Mouse (Mus musculus): ENCODE measurements around the gene Ubr1. TPM values are rescaled to one million over a fixed set of nuclear protein-coding genes. Genes with fewer than 3 reads are reported as not detected.
A peak's percentile ranks its signal among the peaks of the same experiment; 100 is the strongest.

The Ubr1 gene
- polyA plus RNA-seq, 1 experiment from 2014 or later: 21.3 TPM

GRCm38 (mm10) chr2:120965486-120965885 lies 5.0 kb downstream of the Ubr1 start:
- Histone ChIP-seq H3K4me3 (replicated peaks; ENCODE audit: low read length) (no peak overlapping the region), H3K9me3 (replicated peaks; ENCODE audit: control insufficient read depth, low read length) (no peaks in the 10 kb centered on the region), H3K4me2 (ENCODE audit: low read depth, low read length) (no peak overlapping the region), H3K9ac (ENCODE audit: low read length) (no peak overlapping the region), H3K36me3 (ENCODE audit: control insufficient read depth, insufficient read depth, low read length) (no peaks in the 10 kb centered on the region), H3K27ac (ENCODE audit: low read length) (no peak overlapping the region), H3K27me3 (ENCODE audit: control insufficient read depth, insufficient read depth, low read length) (no peaks in the 10 kb centered on the region), H3K4me1 (ENCODE audit: control insufficient read depth, insufficient read depth, low read length) (0 out of 2 replicates have a peak, but pooled peaks cover 6% of the 10 kb centered on the region)
- ATAC-seq (ENCODE audit: insufficient read depth, low FRiP score): no peak
- WGBS: 87% methylated on average over 3 of the region's 3 CpGs

- no peak overlapping the region for H3K4me3 ChIP-seq (replicated peaks; ENCODE audit: low read length)
- no peaks in the 10 kb centered on the region for H3K9me3 ChIP-seq (replicated peaks; ENCODE audit: control insufficient read depth, low read length)
- no peak overlapping the region for H3K9ac ChIP-seq (ENCODE audit: low read length)
- H3K4me1 ChIP-seq (ENCODE audit: control insufficient read depth, insufficient read depth, low read length): no peaks in the 10 kb centered on the region; the same call in 1 of the 2 replicates
- H3K27ac ChIP-seq (ENCODE audit: low read length): no peak overlapping the region
- no peaks in the 10 kb centered on the region for H3K27me3 ChIP-seq (ENCODE audit: control insufficient read depth, insufficient read depth, low read length)
- ATAC-seq (ENCODE audit: insufficient read depth, low FRiP score): no peak
- no peak overlapping the region for H3K4me2 ChIP-seq (ENCODE audit: low read depth, low read length)
- no peaks in the 10 kb centered on the region for H3K36me3 ChIP-seq (ENCODE audit: control insufficient read depth, insufficient read depth, low read length)
- WGBS: 92% methylated on average over 7 of the region's 7 CpGs
Measured at GRCm38 (mm10) chr2:120963110-120963509, 7.4 kb downstream of the Ubr1 start.

GRCm38 (mm10) chr2:120960261-120960660 lies 10.3 kb downstream of the Ubr1 start:
- Histone ChIP-seq H3K4me3 (replicated peaks; ENCODE audit: low read length) (no peak overlapping the region), H3K36me3 (ENCODE audit: control insufficient read depth, insufficient read depth, low read length) (no peaks in the 10 kb centered on the region), H3K27ac (ENCODE audit: low read length) (peak overlapping the region; percentile 8; the same call in 1 of the 2 replicates), H3K9me3 (replicated peaks; ENCODE audit: control insufficient read depth, low read length) (no peaks in the 10 kb centered on the region), H3K4me2 (ENCODE audit: low read depth, low read length) (no peak overlapping the region), H3K9ac (ENCODE audit: low read length) (no peak overlapping the region), H3K4me1 (ENCODE audit: control insufficient read depth, insufficient read depth, low read length) (no peaks in the 10 kb centered on the region; the same call in 1 of the 2 replicates), H3K27me3 (ENCODE audit: control insufficient read depth, insufficient read depth, low read length) (no peaks in the 10 kb centered on the region)
- no peak for ATAC-seq (ENCODE audit: insufficient read depth, low FRiP score)
- WGBS: 59% methylated on average over 1 of the region's 1 CpGs

- Histone ChIP-seq H3K9ac (ENCODE audit: low read length) (no peak overlapping the region), H3K27me3 (ENCODE audit: control insufficient read depth, insufficient read depth, low read length) (no peaks in the 10 kb centered on the region), H3K4me3 (replicated peaks; ENCODE audit: low read length) (no peak overlapping the region), H3K4me1 (ENCODE audit: control insufficient read depth, insufficient read depth, low read length) (no peaks in the 10 kb centered on the region; the same call in 1 of the 2 replicates), H3K4me2 (ENCODE audit: low read depth, low read length) (no peak overlapping the region), H3K9me3 (replicated peaks; ENCODE audit: control insufficient read depth, low read length) (no peaks in the 10 kb centered on the region), H3K27ac (ENCODE audit: low read length) (peak overlapping the region; percentile 8; the same call in 1 of the 2 replicates), H3K36me3 (ENCODE audit: control insufficient read depth, insufficient read depth, low read length) (no peaks in the 10 kb centered on the region)
- peak; percentile 53; the same call in 1 of the 2 replicates for ATAC-seq (ENCODE audit: insufficient read depth, low FRiP score)
- 76% methylated on average over 5 of the region's 5 CpGs for WGBS
Measured at GRCm38 (mm10) chr2:120959827-120960226, 10.7 kb downstream of the Ubr1 start.

- H3K27ac ChIP-seq (ENCODE audit: low read length): no peak overlapping the region
- ATAC-seq (ENCODE audit: insufficient read depth, low FRiP score): peak; percentile 53; the same call in 1 of the 2 replicates
- 75% methylated on average over 2 of the region's 2 CpGs for WGBS
Measured at GRCm38 (mm10) chr2:120959363-120959762, 11.2 kb downstream of the Ubr1 start.

GRCm38 (mm10) chr2:120952176-120952938 lies 18.2 kb downstream of the Ubr1 start:
- H3K9ac ChIP-seq (ENCODE audit: low read length): no peak overlapping the region
- ATAC-seq (ENCODE audit: insufficient read depth, low FRiP score): peak; percentile 68
- no peak overlapping the region for H3K4me2 ChIP-seq (ENCODE audit: low read depth, low read length)
- WGBS: 39% methylated on average over 2 of the region's 2 CpGs
- H3K36me3 ChIP-seq (ENCODE audit: control insufficient read depth, insufficient read depth, low read length): 0 out of 2 replicates have a peak, but pooled peaks cover 3% of the 10 kb centered on the region
- no peaks in the 10 kb centered on the region for H3K9me3 ChIP-seq (replicated peaks; ENCODE audit: control insufficient read depth, low read length)
- no peak overlapping the region for H3K4me3 ChIP-seq (replicated peaks; ENCODE audit: low read length)
- no peaks in the 10 kb centered on the region for H3K4me1 ChIP-seq (ENCODE audit: control insufficient read depth, insufficient read depth, low read length)
- no peak overlapping the region for H3K27ac ChIP-seq (ENCODE audit: low read length)
- H3K27me3 ChIP-seq (ENCODE audit: control insufficient read depth, insufficient read depth, low read length): no peaks in the 10 kb centered on the region

More at GRCm38 (mm10) chr2:120959363-120959762, 11.2 kb downstream of the Ubr1 start:
- no peaks in the 10 kb centered on the region for H3K36me3 ChIP-seq (ENCODE audit: control insufficient read depth, insufficient read depth, low read length)
- H3K4me3 ChIP-seq (replicated peaks; ENCODE audit: low read length): no peak overlapping the region
- no peaks in the 10 kb centered on the region; the same call in 1 of the 2 replicates for H3K4me1 ChIP-seq (ENCODE audit: control insufficient read depth, insufficient read depth, low read length)
- no peak overlapping the region for H3K4me2 ChIP-seq (ENCODE audit: low read depth, low read length)
- H3K9me3 ChIP-seq (replicated peaks; ENCODE audit: control insufficient read depth, low read length): no peaks in the 10 kb centered on the region
- H3K27me3 ChIP-seq (ENCODE audit: control insufficient read depth, insufficient read depth, low read length): no peaks in the 10 kb centered on the region
- H3K9ac ChIP-seq (ENCODE audit: low read length): no peak overlapping the region

GRCm38 (mm10) chr2:120951208-120951607 lies 19.3 kb downstream of the Ubr1 start:
- WGBS: 85% methylated on average over 5 of the region's 5 CpGs
- H3K9me3 ChIP-seq (replicated peaks; ENCODE audit: control insufficient read depth, low read length): no peaks in the 10 kb centered on the region
- H3K4me2 ChIP-seq (ENCODE audit: low read depth, low read length): no peak overlapping the region
- H3K27me3 ChIP-seq (ENCODE audit: control insufficient read depth, insufficient read depth, low read length): no peaks in the 10 kb centered on the region
- no peak overlapping the region for H3K9ac ChIP-seq (ENCODE audit: low read length)
- H3K36me3 ChIP-seq (ENCODE audit: control insufficient read depth, insufficient read depth, low read length): peaks cover 6% of the 10 kb centered on the region; the same call in 1 of the 2 replicates
- H3K4me1 ChIP-seq (ENCODE audit: control insufficient read depth, insufficient read depth, low read length): no peaks in the 10 kb centered on the region
- H3K4me3 ChIP-seq (replicated peaks; ENCODE audit: low read length): no peak overlapping the region
- H3K27ac ChIP-seq (ENCODE audit: low read length): no peak overlapping the region
- ATAC-seq (ENCODE audit: insufficient read depth, low FRiP score): no peak

- Histone ChIP-seq H3K27me3 (ENCODE audit: control insufficient read depth, insufficient read depth, low read length) (no peaks in the 10 kb centered on the region), H3K4me1 (ENCODE audit: control insufficient read depth, insufficient read depth, low read length) (no peaks in the 10 kb centered on the region), H3K4me3 (replicated peaks; ENCODE audit: low read length) (no peak overlapping the region), H3K9ac (ENCODE audit: low read length) (no peak overlapping the region), H3K27ac (ENCODE audit: low read length) (no peak overlapping the region), H3K4me2 (ENCODE audit: low read depth, low read length) (no peak overlapping the region), H3K36me3 (ENCODE audit: control insufficient read depth, insufficient read depth, low read length) (peaks cover 6% of the 10 kb centered on the region), H3K9me3 (replicated peaks; ENCODE audit: control insufficient read depth, low read length) (no peaks in the 10 kb centered on the region)
- WGBS: 92% methylated on average over 3 of the region's 3 CpGs
- ATAC-seq (ENCODE audit: insufficient read depth, low FRiP score): no peak
Measured at GRCm38 (mm10) chr2:120933038-120933437, 37.5 kb downstream of the Ubr1 start.

- no peaks in the 10 kb centered on the region for H3K27me3 ChIP-seq (ENCODE audit: control insufficient read depth, insufficient read depth, low read length)
- H3K4me3 ChIP-seq (replicated peaks; ENCODE audit: low read length): no peak overlapping the region
- no peak for ATAC-seq (ENCODE audit: insufficient read depth, low FRiP score)
- 53% methylated on average over 4 of the region's 4 CpGs for WGBS
- H3K36me3 ChIP-seq (ENCODE audit: control insufficient read depth, insufficient read depth, low read length): no peaks in the 10 kb centered on the region
- H3K9ac ChIP-seq (ENCODE audit: low read length): no peak overlapping the region
- H3K4me1 ChIP-seq (ENCODE audit: control insufficient read depth, insufficient read depth, low read length): no peaks in the 10 kb centered on the region
- no peak overlapping the region for H3K27ac ChIP-seq (ENCODE audit: low read length)
- H3K4me2 ChIP-seq (ENCODE audit: low read depth, low read length): no peak overlapping the region
- H3K9me3 ChIP-seq (replicated peaks; ENCODE audit: control insufficient read depth, low read length): no peaks in the 10 kb centered on the region
Measured at GRCm38 (mm10) chr2:120909556-120909955, 61.0 kb downstream of the Ubr1 start.

Data from stomach, embryonic 16.5 days (tissue).